Mouse (Mus musculus) neural tube, embryonic 13.5 days (tissue): ENCODE results near the gene Gbe1. TPM values are rescaled to one million over a fixed set of nuclear protein-coding genes. Genes with fewer than 3 reads are reported as not detected.
A peak's percentile ranks its signal among the peaks of the same experiment; 100 is the strongest.

Source experiments
- ATAC-seq: fragments of 200-750 bp; cut with Nextera tagmentation; 2 replicates; pipeline ENCODE4 v1.8.0; 2017; ENCODE audit warnings: low read depth, mild to moderate bottlenecking, moderate TSS enrichment, moderate library complexity
- H3K27ac ChIP-seq: fragments of 300-500 bp; sonication (generic); replicated peaks from 2 replicates; pipeline ENCODE4 v1.5.1; 2015; ENCODE audit warnings: moderate library complexity, mild to moderate bottlenecking, inconsistent platforms
- H3K27me3 ChIP-seq: fragments of 300-500 bp; sonication (generic); 2 replicates; pipeline ENCODE4 v1.6.1; 2015; ENCODE audit warnings: mild to moderate bottlenecking, inconsistent platforms
- H3K36me3 ChIP-seq: fragments of 300-500 bp; sonication (generic); 2 replicates; pipeline ENCODE4 v1.6.1; 2015; ENCODE audit warnings: mild to moderate bottlenecking, inconsistent platforms
- H3K4me1 ChIP-seq: fragments of 300-500 bp; sonication (generic); replicated peaks from 2 replicates; pipeline ENCODE4 v1.6.1; 2015; ENCODE audit warnings: inconsistent platforms
- H3K4me2 ChIP-seq: fragments of 300-500 bp; sonication (generic); 2 replicates; pipeline ENCODE4 v1.6.1; 2015; ENCODE audit warnings: inconsistent platforms, mild to moderate bottlenecking, moderate library complexity
- H3K4me3 ChIP-seq: fragments of 300-500 bp; sonication (generic); 2 replicates; pipeline ENCODE4 v1.5.1; 2015; ENCODE audit warnings: mild to moderate bottlenecking, inconsistent platforms
- H3K9ac ChIP-seq: fragments of 300-500 bp; sonication (generic); 2 replicates; pipeline ENCODE4 v1.6.1; 2015; ENCODE audit warnings: moderate library complexity, mild to moderate bottlenecking, inconsistent platforms
- H3K9me3 ChIP-seq: fragments of 300-500 bp; sonication (generic); 2 replicates; pipeline ENCODE4 v1.6.1; 2016; ENCODE audit warnings: inconsistent platforms
- WGBS: fragments of 180-500 bp; shearing (Covaris S2); methylation state at CpG from one replicate; pipeline ENCODE4 v1.1.7; 2015; 5-methylcytosine and 5-hydroxymethylcytosine counted together
- polyA plus RNA-seq: library from polyadenylated mRNA; unstranded; fragments of >200 nt; fragmentation: Nextera tagmentation; extraction: Ambion mirVana; gene quantifications from 2 replicates; pipeline ENCODE4 v1.2.1, GENCODE M21; 2015

The Gbe1 gene
- polyA plus RNA-seq, 1 experiment from 2014 or later: 13.5 TPM

DNA sequence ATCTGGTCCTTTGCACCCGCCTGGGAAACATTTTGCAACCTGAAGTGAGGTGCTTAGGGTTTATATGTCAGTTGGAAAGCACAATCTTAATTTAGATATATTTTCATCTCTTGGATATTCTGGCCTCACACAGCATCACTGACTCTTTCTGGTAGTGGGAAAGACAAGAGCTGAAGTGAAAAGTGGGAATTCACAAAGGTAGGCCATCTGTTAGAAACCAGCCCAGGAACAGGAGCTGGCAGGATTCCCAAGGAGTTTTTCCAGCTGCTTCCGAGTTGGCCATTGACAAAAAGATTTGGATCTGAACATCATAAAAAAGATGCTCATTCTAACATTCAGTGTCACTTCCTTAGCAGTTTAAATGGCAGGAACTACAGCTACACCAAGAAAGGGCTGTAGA, 294.6 kb downstream of the Gbe1 start:
- 72% methylated on average over 2 of the region's 2 CpGs for WGBS
- Histone ChIP-seq H3K9me3 (no peaks in the 10 kb centered on the region), H3K4me1 (no peaks in the 10 kb centered on the region), H3K27me3 (no peaks in the 10 kb centered on the region), H3K36me3 (no peaks in the 10 kb centered on the region), H3K27ac (no peak overlapping the region), H3K9ac (no peak overlapping the region), H3K4me2 (no peak overlapping the region), H3K4me3 (no peak overlapping the region)
- ATAC-seq: no peak

DNA sequence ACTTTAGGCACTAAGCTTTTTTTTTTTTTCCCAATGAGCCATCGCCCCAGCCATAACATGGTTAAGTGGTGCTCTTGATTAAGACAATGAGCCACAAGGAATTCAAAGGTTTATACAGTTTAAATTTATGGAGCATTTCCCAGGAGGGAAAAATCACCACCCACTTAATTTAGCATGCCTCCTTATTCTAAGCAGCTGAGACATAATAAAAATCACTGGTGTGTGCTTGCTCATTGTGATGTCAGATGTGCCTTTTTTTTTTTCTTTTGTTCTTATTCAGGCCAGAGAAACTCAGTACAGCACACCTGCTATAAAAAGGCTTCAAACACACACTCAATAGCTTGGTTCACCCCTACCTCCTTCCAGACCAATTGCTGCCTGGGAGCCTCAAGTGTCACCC, 303.9 kb downstream of the Gbe1 start:
- ATAC-seq: peak; percentile 86
- Histone ChIP-seq H3K4me2 (no peak overlapping the region), H3K4me3 (no peak overlapping the region), H3K36me3 (no peaks in the 10 kb centered on the region), H3K27me3 (no peaks in the 10 kb centered on the region), H3K27ac (peak overlapping the region; percentile 50; the same call in 1 of the 2 replicates), H3K9me3 (no peaks in the 10 kb centered on the region), H3K9ac (no peak overlapping the region), H3K4me1 (peaks cover 8% of the 10 kb centered on the region)
- WGBS: 30% methylated on average over 1 of the region's 1 CpGs

DNA sequence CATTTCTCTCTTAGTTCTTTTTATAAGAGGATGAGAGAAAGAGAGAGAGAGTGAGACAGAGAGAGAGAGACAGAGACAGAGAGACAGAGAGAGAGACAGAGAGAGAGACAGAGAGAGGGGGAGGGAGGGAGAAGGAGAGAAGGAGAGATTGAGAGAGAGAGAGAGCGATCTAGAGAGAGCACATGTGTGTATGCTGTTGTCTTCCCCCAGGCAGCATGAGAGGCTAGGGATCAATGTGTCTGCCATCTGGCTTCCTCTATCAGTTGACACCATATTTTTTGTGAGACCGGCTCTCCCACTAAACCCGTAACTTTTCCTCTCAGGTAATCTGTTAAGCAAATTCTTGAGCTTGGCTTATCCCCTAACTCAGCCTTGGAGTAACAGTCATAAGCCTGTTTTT, 304.4 kb downstream of the Gbe1 start:
- H3K4me1 ChIP-seq: peaks cover 8% of the 10 kb centered on the region
- no peaks in the 10 kb centered on the region for H3K36me3 ChIP-seq
- no peak overlapping the region for H3K4me2 ChIP-seq
- WGBS: 33% methylated on average over 3 of the region's 3 CpGs
- no peaks in the 10 kb centered on the region for H3K9me3 ChIP-seq
- H3K4me3 ChIP-seq: no peak overlapping the region
- H3K27me3 ChIP-seq: no peaks in the 10 kb centered on the region
- H3K27ac ChIP-seq: peak overlapping the region; percentile 50; the same call in 1 of the 2 replicates
- ATAC-seq: peak; percentile 78
- no peak overlapping the region for H3K9ac ChIP-seq
